Mouse (Mus musculus): ENCODE data around the gene Isoc2b. TPM values are rescaled to one million over a fixed set of nuclear protein-coding genes. Genes with fewer than 3 reads are reported as not detected.
"Not testable (repeated sequence)": the region's sequence is repeated elsewhere in the genome, so short reads cannot be mapped to it uniquely, and the experiment has no call there.

Gene Isoc2b
- total RNA-seq, 4 experiments from 2014 or later: 4.7 to 8.9 (median 6.9) TPM

DNA sequence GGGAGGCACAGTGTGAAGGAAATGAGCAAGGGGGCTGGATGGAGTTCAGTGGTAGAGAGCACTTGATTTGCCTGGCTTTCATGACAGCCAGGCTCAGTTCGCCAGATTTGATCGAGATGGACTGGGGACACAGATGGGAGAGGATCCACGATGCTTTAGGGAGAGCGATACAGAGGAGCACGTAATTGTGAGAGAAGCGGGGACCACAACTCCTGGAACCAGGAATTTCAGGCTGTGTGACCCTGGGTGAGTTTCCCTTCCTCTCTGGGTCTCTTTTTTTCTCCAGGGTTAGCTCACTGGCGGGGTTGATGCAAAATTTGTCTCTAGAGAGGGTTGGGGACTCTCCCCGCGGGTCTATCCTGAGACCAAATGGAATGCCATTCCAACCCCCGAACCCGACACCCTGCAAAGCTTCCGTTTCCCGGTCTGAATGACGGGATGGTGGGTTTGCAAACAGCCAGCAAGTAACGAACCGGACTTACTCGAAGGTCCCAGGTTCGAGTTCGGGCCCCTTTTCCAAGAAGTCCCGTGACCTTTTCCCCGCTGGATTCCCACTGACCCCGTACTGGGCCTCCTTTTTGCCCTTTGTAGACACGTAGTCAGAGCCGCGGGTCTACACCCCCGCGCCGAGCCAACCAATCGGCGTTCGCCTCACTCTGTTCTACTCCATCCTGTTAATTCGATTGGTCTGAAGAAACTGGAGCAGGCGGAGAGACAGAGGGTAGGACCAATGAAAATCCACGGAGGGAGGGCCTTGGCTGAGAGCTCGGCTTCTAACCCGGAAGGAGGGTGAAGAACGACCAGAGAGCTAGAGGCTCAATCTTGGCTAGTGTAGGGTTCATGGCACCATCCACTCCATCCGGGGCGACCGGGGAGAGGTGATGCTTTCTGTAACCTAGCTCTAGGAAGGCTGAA is 4.2 kb downstream of the Isoc2b start:
- DNase-seq (ENCODE audit: low spot score in 2 of 2): peak; percentile 95 to 97

DNA sequence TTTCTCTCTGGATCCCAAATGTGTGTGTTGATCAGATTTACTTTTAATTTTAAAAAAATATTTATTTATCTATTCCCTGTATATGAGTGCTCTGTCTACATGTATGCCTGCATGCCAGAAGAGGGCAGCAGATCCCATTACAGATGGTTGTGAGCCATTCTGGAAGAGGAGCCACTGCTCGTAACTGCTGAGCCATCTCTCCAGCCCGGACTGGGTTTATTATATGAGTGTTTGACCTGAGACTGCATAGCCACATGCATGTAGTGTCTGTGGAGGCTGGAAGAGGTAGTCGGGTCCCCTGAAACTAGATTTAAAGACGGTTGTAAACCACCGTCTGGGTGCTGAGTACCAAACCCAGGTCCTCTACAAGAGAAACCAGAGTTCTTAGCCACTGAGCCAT is 5.0 kb downstream of the Isoc2b start:
- no peak for DNase-seq (ENCODE audit: low spot score in 2 of 2)

DNA sequence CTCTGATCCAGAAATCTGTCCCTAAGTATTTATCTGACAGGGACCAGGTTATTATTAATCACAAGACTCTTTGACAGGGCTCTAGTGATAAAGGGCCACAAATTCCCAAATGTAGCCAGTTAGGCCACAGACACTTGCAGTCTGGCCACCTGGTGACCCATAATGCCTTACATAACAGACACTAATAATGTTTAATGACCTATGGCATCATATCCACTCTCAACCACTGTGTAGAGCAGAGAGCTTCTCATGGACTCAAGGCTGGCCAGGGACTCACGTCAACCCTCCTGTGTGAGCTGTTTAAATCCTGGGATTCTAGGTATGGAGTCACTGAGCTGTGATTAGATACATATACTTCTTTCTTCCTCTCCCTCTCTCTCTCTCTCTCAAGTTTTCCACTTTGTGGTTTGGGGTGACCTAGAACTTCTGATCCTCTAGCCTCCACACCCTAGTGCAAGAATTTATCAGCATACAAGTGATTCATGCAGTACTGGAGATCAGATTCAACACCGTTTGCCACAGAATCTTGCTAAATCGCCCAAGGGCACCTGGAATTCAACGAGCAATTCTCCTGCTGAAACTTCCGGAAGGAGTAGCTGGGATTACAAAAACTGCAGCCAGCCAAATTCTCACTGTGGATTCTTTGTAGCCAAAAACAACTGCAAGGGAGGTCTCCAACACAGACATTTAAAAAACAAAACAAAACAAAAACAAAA is 5.8 kb downstream of the Isoc2b start:
- DNase-seq (ENCODE audit: low spot score in 2 of 2): no peak

DNA sequence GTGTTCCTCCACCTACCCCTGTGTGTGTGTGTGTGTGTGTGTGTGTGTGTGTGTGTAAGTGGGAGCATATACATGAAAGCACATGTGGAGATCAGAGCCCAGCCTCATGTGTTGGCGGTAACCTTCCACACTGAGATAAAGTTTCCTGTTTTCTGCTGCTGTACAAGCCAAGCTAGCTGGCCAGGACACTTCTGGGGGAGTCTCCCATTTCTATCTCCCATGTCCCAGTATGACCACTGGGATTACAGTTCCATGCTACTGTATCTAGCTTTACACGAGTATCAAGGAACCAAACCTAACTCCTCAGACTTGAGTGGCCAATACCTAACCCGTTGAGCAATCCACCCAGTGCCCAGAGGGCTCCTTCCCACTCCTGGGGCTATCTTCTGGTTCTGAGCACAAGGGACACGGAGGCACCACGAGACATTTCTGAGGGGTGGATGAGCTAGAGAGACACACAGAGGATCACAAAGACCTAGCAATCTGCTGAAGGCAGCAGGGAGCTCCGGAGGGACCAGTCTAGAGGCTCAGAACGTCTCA is 6.4 kb downstream of the Isoc2b start:
- DNase-seq (ENCODE audit: low spot score in 2 of 2): no peak

DNA sequence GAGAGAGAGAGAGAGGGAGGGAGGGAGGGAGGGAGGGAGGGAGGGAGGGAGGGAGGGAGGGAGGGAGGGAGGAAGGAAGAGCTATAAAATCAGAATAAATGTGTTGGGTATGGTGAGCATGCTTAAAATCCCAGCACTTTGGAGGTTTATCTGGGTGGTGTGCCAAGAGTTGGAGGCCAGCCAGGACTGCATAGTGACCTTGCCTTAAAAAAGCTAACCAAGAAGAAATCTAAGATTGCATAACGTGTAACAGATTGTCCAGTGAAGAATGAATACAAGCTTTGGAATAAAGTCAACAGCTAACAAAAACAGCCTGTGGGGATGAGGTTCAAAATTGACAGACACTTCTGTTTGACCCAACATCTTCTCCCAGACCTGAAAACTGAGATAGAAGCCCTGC is 7.0 kb downstream of the Isoc2b start:
- peak in 1 of 2 experiments; percentile 38 for DNase-seq (ENCODE audit: low spot score in 2 of 2)

DNA sequence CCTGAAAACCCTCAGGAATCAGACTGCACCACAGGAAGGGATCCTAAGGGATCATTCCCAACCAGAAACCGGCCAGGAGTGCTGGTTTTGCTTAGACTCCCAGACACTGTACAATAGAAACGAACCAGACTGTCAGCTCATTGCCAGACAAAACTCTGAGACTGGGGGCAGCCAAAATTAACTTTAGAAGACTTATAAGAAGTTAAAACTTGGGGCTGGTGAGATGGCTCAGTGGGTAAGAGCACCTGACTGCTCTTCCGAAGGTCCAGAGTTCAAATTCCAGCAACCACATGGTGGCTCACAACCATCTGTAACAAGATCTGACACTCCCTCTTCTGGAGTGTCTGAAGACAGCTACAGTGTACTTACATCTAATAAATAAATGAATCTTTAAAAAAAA is 9.1 kb downstream of the Isoc2b start:
- DNase-seq (ENCODE audit: low spot score in 2 of 2): not testable (repeated sequence)

DNA sequence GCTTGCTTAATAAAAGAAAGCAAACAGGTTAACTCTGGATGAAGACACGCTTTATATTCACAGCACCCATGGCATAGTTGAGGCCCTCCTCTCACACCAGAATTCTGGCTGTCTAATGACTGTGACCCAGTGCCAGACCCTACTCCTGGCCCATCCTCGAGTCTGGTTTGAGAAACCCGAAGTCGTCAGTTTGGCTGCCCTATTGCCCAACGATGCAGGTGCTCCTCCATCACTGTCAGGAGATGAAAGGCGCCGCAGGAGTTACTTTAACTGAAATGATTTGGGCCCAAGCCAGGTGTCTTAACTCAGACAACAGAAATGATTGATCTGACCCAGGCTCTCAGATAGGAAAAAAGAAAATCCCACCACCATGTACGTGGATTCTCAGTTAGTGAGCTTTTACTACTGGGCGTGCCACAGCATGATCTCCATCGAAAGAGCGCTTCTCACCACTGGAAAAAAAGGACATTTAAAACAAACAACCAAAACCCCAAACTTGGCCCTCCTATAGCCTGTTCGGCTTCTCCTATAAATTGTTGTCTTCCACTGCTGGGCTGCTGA is 10.6 kb downstream of the Isoc2b start:
- DNase-seq (ENCODE audit: low spot score in 2 of 2): no peak

DNA sequence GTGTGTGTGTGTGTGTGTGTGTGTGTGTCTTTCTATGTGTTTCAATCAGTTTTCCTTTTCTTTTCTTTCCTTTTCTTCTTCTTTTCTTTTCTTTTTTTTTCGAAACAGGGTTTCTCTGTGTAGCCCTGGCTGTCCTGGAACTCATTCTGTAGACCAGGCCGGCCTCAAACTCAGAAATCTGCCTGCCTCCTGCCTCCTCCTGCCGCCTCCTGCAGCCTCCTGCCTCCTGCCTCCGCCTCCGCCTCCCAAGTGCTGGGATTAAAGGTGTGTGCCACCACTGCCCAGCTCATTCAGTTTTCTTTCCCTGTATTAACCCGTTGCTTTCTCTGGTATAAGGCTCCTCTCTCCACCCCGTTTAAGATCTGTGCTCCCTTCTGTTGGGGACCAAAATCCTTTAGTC is 12.7 kb downstream of the Isoc2b start:
- no peak for DNase-seq (ENCODE audit: low spot score in 2 of 2)

DNA sequence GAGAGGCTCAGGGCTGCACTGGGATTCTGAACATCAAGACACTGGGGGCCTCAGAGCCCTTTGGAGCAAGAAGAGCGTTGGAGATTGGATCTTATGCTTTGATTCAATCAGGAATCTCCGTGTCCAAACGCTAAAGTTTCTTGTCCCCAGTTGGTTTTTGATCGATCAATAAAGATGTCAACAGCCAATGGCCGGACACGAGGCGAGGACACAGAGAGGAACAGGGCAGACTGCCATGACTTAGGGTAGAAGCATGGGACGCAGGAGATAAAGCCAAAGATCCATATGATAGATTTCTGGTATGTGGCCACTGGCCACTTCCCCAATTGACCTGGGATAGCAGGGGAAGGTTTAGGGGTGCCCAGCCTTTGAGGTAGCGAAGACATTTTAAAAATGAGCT is 13.6 kb downstream of the Isoc2b start:
- no peak for DNase-seq (ENCODE audit: low spot score in 2 of 2)

DNA sequence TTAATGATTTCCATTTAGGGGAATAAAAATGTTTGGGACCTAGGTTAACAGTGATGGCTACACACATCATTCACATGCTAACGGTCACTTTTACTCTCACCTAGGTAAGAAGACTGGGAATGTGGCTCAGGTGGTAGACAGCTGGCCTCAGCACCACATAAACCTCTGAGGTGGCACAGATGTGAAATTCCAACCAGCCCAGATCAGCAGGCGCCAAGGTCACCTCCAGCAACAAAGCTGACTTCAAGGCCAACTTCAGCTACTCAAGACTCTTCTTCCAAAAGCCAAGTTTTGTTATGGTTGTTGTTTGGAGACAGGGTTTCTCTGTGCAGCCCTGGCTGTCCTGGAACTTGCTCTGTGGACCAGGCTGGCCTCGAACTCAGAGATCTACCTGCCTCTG is 16.4 kb downstream of the Isoc2b start:
- no peak for DNase-seq (ENCODE audit: low spot score in 2 of 2)

DNA sequence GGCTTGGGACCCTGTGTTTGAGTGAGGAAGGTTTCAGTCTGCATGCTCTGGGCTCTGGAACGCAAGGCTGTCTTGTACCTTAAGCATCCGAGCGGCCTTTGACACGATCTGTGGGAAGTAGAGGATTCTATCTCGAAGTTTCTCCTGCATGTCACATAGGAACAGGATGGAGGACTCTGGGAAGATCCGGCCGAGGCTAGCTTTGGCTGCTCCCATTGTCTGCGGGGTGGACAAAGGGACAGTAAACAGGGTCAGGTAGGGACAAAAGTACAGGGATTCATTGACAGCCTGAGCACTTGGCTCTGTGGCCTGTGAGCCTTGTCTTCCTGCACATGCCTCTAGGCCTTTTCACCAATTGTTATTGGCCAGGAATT is 18.8 kb downstream of the Isoc2b start:
- no peak for DNase-seq (ENCODE audit: low spot score in 2 of 2)

DNA sequence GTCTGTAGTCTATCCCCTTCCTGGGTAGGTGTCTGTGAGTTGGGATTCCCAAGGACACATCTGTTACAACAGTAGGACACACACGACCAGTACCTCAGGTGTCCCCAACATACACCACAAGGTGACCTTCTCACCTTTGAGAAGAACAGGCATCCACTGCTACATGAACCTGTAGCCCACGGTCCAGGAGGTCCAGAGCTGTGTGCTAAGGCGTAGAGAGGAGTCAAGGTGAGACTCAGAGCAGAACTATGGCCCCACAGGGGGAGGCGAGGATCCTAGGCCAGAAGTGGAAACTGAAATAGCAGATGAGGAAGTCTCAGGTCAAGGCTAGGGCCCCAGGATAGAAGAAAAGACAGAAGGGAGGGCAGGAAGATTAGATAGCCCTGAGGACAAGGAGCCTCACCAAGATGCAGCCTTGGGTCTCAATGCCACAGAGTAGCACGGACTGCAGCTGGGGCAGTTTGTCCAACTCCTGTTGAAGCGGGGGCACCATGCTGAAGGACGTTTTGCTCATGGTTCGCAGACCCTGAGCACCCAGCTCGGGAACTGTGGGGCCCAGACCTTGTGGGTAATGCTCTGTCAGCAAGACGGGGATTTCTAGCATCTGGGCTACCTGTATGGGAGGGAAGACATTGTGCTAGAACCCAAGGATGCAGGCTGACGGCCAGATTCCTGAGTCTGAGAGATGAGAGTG is 19.3 kb downstream of the Isoc2b start:
- no peak for DNase-seq (ENCODE audit: low spot score in 2 of 2)

DNA sequence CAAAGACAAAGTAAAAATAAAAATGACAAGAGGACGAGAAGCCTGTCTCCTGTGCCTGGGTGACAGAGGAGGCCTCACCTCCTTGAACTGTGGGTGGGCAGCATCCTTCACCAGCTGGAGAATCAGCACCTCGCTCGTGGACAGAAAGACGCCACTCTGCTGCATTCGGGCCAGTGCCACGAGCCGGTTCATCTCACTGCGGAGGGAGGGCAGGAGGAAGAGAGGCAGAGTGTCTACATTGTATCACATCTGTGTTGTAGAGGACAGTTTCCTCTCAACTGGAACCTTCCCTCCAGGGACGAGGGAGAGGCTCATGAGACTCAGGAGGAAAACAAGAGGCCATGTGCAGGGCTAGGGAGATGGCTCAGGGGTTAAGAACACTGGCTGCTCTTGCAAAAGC is 20.7 kb downstream of the Isoc2b start:
- no peak for DNase-seq (ENCODE audit: low spot score in 2 of 2)

DNA sequence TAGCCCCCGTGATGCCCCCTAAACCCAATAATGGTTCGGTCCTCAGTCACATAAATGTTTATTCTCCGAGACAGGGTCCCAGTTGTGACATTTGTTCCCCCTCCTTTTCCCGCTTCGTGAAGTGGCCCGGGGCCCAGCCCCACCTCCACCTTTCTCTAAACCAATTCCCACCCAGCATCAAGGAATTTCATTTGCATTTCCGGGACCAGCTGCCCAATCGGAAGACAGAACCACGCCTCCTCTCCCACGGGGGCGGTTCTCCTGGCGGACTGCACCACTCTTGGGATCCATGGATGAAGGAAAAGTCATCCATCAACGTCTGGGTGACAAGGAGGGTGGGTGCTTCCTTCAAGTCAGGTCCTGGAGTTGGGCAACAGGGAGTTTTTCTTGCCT is 25.1 kb downstream of the Isoc2b start:
- peak; percentile 88 to 92 for DNase-seq (ENCODE audit: low spot score in 2 of 2)

DNA sequence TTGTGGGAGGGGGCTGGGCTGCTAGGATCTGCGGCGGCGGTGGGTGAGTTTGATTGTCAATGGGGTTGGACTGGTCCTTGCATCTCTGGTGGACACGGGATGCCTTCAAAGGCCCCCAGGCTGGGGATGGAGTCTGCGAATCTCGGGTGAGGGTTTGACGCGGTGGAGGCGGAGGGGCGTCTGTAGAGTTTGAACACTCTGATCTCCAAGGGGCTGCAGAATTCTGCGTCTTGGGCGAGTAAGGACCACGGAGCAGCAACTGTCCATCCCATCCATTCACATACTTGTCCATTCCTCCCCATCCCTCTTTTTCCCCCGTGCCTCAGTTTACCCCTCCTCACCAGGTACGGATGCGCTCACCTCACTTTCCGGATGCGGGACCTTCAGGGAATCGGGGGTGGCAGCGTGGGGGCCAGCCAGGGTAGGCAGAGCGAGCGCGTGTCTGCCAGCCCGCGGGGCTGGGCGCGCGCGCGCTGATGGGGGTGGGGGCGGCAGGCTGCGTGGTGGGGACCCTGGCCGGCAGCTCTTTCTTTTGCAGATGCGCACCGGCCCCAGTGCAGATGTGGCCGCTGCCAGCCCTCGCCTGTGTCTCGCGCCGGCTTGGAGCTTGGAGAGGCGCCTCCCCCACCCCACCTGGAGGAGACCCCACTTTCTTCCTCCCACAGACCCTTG is 25.7 kb downstream of the Isoc2b start, which contains the start of gene Shisa7:
Gene Shisa7 (minus strand): TSS at position 452 of the 672 bp plus-strand sequence.
- no peak for DNase-seq (ENCODE audit: low spot score in 2 of 2)

DNA sequence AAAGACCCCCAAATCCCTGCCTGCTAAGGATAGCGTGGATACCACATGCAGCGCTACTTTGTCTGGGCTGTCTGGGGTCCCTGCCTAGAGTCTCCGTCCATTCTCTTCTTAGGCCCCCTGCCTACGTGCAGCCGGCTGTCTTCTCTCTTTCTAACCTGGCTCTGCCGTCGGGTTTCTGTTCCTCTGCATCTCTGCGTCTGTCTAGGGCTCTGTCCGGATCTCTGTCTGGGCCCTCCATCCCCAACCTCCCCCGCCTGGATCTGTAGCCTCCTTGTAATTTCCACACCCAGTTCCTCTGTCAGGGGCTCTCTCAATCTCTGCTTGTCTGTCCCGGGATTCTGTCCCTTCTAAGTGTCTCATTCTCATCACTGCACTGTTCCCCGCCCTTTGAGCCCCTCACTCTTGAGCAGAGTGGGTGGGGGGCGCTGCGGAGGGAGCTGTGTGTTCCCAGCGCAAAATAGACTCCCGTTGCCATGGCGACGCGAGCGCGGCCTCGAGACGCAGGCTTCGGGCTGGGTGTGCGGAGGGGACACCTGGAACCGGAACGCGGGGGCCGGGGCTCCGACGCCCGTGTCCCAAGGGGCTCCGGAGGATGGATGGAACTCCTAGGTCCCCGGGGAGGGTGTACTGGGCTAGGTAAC is 26.3 kb downstream of the Isoc2b start:
- peak; percentile 79 to 80 for DNase-seq (ENCODE audit: low spot score in 2 of 2)

DNA sequence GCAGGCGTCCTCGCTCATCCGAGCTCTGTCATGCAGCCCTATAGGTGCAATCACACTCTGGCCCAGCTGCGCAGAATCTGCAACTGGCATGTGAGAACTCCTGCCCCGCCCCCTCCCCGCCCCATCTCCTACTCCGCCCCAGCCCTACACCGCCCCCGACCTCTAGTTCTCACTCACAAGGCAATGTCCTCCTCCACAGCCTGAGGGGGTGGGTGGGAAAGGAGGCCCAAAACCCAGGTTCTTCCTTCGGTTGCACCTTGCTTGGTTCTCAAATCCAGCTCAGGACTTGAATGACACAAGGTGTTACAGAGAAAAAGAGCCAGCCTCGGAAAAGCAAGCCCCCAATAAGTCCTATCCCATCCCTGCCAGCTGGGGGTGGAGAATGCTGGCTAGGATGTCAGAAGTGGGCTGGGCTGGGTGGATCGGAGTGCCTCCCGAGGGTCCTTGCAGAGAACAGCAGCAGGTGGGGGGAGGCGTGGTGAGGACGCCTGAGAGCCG is 27.4 kb downstream of the Isoc2b start:
- DNase-seq (ENCODE audit: low spot score in 2 of 2): peak in 1 of 2 experiments; percentile 46

DNA sequence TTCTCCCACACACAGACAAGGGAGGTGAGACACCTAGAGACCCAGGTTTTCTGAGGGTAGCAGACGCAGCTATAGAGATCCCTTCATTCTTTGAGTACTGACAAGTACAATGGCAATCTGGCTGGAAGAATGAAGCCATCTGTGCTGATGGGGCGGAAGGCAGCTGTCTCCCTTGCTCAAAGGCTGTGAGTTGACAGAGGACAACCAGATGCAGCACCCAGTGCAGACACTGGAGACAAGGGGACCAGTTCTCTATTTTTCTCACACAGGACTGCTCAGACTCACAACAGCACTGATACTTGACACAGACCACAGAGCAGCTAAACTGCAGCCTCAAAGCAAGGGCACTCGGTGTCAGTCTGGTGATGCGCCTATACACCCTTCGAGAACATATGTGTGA is 28.0 kb downstream of the Isoc2b start:
- DNase-seq (ENCODE audit: low spot score in 2 of 2): peak; percentile 69 to 71

DNA sequence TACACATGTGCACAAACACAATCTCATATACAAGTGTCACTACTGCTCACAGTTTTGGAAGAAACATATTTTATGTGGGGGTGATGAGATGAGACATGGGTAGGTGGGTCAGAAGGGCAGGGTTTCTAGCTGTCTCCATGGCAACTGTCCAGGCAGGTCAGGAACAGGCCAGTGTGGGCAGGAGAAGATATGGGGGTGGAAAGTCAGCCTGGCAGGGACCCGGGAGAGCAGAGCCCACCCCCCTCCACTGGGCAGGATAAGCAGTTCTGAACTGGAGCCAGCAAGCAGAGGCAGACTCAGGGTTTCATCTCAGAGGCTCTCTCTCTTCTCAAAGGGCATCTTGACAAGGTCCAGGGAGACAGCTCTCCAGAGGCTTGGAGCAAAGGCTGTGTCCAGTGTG is 32.4 kb downstream of the Isoc2b start:
- DNase-seq (ENCODE audit: low spot score in 2 of 2): no peak

DNA sequence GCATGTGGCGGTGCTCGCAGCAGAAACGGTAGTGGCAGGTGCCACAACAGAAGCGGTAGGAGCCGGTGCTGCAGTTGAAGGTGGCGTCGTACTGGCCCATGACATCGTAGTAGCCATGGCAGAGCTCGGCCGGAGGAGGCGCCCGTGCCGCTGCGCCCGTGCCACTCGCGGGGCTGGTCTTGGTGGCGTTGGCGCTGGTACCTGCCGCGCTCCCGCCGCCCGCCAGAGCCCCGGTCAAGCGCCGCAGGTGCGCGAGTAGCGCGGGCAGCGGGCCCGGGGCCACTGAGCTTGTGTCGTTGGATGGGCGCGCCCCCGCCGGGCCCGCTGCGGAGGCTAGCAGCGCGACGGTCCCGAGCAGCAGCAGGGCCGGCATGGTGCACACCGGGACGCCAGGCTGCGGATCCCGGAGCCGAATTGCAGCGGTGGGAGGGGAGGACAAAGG is 33.7 kb downstream of the Isoc2b start:
- no peak for DNase-seq (ENCODE audit: low spot score in 2 of 2)
